Mouse (Mus musculus): ENCODE results near the gene Ttc7b.

DNA sequence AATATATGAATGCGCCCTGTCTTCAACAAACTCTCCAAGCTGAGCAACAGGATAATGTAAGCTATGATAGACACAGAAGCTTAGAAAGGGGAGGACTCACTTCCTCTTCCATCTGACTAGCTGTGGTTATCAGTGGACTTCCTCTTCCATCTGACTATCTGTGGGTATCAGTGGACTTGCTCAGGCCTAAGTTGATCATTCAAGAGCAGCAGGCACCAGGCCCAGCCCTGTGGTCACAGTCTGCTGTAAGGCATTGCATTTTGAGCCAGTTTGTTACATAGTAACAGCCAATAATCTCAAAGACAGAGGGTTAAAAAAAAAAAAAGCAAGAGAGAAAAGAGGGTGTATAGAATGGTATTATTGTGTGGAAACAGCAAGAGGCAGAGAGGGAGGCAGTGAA, 15.1 kb downstream of the Ttc7b start:
- TF ChIP-seq EP300 (optimal IDR thresholded peaks at IDR 0.05) (no peak), CTCF (IDR thresholded peaks at IDR 0.05; ENCODE audit: low read depth) (no peak)
